Mouse (Mus musculus) CD4-positive, CD25-positive, alpha-beta regulatory T cell, adult 2 months (primary cell): ENCODE results near the gene Skiv2l.
"Not testable (repeated sequence)": the region's sequence is repeated elsewhere in the genome, so short reads cannot be mapped to it uniquely, and the experiment has no call there.

Source experiments
- DNase-seq: peaks from one replicate; pipeline ENCODE4 v3.0.0-alpha.2; 2012; ENCODE audit warnings: low read depth, low spot score

Gene Skiv2l

DNA sequence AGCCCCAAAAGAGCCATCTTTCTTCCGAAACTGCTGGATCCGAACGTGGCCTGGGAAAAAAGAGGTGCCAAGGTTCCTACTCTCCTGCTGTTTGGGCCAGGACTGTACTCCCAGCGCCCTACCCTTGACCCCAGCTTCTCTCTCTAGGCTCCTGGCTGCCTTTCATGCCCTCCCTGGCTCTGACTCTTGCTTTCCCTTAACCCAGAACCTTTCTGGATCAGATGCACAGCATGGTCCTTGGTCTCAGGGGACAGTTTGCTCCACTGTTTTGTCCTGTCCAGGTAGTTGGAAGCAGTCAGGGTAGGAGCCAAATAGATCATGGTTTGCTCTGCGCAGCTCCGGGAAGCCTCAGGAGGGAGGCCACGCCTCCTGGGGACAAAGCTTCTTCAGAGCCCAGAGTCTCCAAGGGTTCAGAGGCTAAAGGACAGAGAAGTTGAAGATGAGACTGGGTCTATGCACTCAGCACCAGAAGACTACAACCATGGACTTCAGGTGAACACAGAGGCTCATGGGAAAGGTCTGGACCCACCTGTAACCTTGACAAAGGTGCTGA, 35.1 kb downstream of the Skiv2l start:
- no peak for DNase-seq

DNA sequence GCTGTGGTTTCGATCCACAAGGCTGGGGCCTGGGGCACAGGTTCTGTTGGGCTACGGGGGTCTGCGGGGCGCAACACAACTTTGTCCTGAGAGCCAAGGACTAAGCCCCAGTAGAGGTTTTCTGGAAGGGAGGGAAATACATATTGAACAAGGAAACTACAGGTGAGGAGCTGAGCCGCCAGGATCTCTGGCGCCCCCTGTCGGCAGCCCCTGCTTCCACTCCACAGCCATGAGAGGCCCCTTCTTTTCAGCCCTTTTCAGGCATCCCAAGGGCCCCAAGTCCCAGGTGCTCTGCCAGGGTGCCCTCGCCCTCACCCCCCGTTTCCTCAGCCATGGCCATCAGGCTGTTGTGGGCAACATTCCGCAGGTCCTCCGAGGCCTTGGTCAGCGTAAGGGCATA, 36.3 kb downstream of the Skiv2l start:
- peak; percentile 66 for DNase-seq

- no peak for DNase-seq
Observed at GRCm38 (mm10) chr17:34811275-34811674, 38.7 kb downstream of the Skiv2l start.

DNA sequence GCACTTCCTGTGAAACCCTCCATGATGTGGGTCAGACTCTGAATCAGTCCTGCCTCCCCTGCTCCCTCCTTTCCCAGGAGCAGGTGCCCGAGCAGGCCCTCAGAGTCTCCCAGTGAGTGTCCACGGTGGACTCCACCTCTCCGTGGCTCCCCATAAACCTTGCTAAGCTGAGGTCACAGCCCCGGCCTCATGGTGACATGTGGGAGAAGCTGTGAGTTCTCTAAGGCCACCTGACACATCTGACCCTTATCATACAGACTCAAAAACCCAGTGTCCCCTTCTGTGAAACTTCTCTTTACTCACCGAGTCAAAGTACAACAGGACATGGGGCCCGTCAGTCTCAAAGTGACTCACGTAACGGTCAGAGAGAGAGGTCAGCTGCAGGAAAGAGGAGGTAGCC, 39.2 kb downstream of the Skiv2l start:
- DNase-seq, result not testable (repeated sequence)

DNA sequence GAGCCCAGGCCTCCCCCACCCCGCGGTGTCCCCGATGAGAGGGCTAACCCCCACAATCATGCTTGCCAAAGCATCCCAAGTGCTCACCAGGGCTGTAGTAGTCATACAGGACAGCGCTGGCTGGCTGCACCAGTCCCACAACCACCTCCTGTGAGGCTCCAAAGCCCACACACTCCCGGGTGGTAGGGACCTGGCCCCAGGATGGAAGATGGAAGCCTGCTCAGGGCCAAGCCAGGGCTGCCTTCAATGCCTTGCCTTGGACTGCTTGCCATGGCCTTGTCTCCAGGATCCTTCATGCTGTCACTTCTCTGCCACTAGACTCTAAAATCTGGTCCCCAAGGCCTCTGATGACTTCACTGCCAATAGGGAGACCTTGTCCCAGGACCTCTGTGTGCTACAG, 39.6 kb downstream of the Skiv2l start:
- not testable (repeated sequence) for DNase-seq

GRCm38 (mm10) chr17:34808599-34809205, 41.3 kb downstream of the Skiv2l start:
- DNase-seq, result no peak

GRCm38 (mm10) chr17:34807176-34807575, 42.8 kb downstream of the Skiv2l start:
- DNase-seq, result no peak

DNA sequence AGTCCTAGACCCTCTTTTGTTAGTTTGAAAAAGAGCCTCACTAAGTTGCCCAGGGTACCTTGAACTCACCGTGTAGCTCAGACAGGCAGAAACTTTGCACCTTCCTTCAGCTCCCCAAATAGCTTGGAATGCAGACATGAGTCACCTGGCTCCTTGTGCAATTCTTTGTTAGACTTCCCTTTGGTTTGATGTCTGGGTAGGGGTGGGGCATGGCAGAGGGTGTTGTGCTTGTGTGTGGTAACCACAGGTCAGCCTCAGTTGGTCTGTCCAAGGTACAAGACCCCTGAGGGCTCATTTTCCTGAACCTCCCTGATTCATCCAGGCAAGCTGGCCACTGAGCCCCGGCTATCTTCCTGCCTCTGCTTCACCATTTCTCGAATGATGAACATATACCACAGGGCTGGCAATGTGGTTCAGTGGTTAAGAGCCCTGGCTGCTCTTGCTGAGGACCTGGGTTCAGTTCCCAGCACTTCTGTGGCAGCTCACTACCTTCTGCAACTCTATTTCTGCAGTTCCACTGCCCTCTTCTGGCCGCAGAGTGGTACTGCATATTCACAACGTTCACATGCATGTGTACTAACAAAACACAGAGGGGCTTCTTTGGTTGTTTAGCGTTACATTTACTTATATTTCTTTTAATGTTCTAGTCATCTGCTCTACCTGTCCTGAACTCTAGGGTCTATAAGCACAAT, 45.0 kb downstream of the Skiv2l start:
- DNase-seq, result peak; percentile 37

DNA sequence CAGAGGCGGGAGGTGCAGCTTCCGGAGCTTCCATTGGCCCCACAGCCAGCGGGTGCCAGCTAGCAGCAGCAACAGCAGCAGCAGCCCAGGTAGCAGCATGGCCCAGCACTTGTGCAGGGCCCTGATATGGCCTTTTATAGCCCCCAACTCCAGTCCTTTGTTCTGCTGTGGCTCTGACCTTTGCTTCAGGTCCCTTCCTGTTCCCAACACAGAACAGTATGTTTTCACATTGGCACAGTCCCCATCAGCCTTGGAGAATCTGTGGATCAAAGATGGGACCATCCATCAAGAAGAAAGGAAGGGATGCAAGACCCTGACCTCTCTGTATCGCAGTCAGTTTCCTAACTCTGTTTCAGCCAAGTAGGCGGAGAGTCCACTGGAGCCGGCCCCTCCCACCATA, 45.7 kb downstream of the Skiv2l start, which contains the start of gene Cyp21a1:
Gene Cyp21a1 (minus strand): TSS at position 261 of the 400 bp plus-strand sequence.
- not testable (repeated sequence) for DNase-seq

DNA sequence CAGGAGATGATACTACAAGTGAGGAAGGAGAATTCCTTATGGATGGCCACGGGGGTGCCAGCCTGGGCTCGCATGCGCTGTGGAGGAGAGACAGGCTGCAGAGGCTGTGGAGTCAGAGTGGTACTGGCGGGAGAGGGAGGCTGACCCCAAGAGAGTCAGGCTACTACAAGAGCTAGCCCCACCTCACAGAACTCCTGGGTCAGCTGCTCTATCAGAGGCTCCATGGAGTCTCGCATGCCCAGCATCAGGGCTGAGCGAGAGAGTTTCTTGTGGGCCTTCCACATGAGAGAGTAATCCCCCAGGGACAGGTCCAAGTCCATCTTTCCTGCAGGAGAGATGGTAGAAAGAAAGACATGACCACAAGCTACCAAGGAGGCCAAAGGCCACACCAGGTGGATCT, 46.6 kb downstream of the Skiv2l start:
- DNase-seq, result not testable (repeated sequence)

DNA sequence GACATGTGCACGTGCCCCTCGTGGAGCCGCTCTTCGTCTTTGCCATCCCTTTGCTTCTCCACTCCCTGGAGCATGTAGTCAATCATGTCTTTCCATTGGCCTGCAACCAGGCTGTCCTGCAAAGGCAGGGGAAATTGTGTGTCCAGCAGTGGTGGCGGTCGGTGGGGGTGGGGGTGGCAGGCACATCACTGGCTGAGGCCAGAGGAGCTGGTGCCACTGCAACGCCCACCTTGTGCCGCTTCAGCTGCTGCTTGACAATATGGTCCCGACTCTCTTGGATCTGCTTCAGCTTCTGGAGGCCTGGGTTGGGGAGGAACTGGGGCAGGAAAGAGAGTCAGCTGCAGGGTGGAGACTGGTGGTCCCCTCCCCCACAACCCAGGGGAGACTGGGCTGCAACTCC, 47.3 kb downstream of the Skiv2l start:
- not testable (repeated sequence) for DNase-seq

GRCm38 (mm10) chr17:34800781-34801305, 49.2 kb downstream of the Skiv2l start:
- DNase-seq, result not testable (repeated sequence)

DNA sequence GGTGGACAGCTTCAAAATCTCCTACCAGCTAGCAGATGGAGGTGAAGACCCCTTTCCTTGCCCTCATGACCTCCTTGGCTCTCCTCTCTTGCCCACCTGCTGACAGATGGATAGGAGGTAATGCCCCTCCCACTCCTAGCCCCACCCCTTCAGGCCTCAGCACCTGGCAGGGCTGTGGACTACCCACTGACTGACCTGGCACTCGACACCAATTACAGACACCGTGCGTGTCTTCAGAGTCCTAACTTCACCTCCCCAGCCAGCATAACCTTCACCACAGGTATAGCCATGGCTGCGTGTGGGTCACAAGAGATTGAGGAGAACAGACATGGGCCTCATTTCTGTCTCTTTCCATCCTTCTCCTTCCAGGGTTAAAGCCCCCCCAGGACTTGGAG, 50.5 kb downstream of the Skiv2l start:
- no peak for DNase-seq

DNA sequence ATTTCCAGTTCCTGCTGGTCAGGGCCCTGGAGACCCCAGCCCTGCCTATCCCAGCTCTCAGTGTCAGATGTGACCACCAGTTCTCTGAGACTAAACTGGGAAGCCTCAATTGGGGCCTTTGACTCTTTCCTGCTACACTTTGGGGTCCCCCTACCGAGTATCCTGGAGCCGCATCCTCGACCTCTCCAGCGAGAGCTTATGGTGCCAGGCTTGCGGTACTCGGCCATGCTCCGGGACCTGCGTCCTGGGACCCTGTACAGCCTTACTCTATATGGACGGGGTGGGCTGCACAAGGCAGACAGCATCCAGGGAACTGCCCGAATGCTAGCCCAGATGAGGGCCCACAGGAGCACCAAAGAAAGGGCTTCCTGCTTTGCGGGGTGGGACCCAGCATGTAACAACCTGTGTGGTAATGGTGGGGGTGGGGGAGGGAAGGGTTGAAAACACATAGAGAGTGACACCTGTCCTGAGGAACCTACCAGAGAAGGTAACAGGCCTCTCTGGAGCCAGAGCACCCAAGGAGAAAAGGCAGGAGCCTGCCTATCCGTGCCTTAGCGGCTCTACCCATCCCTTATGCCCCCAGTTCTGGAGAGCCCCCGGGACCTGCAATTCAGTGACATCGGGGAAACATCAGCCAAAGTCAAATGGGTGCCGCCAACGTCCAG, 51.0 kb downstream of the Skiv2l start:
- no peak for DNase-seq

GRCm38 (mm10) chr17:34798071-34798470, 51.9 kb downstream of the Skiv2l start:
- DNase-seq, result not testable (repeated sequence)

DNA sequence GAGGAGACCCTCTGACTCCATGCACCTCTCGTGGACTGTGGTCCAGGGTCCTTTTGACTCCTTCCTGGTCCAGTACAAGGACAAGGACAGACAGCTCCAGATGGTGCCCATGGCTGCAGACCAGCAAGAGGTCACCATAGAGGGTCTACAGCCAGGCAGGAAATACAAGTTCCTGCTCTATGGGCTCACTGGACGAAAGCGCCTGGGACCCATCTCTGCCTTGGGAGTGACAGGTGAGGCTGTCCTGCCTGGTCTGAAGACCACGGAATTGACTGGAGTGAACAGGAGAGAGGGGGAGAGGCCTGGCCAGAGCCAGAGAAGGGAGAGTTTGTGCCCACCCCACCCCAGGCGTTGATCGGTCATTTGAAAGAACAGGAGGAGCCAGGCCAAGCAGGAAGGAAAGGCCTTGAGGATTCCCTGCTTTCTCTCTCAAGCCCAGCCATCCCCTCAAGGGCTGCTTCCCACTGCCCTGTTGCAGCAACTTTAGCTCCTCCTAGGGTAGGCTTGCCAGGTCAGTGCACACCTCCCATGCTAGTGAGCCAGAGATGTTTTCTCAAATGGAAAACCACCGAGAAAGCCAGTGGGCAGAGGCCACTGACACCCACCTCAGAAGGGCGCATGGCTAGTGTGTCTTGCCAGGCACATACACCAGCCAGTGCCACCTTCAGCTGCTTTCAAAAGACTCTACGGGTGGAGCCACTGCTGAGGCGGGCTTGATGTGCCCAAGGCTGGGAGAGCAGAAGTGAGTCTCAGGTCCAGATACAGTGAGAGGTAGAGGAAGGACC, 52.6 kb downstream of the Skiv2l start:
- DNase-seq, result not testable (repeated sequence)

DNA sequence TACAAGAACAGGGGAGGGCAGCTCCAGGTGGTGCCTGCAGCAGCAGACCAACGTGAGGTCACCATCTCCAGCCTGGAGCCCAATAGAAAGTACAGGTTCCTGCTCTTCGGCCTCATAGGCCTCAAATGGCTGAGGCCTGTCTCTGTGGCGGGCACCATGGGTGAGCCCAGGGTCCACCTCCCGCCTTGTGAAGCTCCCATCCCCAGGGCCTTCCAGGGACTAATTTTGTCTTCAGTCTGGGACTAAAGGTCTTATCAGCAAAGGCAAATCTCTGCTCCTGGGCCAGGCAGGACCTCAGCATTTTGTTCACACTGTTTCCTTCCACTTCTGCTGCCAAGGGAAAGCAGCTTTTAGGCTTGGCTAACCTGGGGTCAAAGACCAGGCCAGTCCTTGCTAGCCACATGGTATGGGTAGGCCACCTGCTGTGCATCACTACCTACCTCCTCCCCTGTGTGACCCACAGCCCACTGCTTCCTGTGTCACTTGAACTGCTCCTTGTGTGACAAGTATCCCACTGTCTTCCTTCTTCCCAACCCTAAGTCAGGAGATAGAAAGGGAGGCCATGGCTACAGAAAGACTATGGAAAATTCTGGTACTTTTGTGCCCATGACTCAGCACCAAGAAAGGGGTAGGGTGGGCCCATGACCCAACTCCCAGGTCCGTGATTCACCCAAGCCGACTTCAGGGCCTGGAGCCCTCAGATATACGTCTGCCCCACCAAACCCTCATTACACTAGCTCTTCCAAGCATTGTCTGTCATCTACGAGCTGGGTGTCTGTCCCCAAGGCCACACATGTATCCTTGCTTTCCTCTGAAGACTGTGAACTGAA, 53.5 kb downstream of the Skiv2l start:
- DNase-seq, result no peak

DNA sequence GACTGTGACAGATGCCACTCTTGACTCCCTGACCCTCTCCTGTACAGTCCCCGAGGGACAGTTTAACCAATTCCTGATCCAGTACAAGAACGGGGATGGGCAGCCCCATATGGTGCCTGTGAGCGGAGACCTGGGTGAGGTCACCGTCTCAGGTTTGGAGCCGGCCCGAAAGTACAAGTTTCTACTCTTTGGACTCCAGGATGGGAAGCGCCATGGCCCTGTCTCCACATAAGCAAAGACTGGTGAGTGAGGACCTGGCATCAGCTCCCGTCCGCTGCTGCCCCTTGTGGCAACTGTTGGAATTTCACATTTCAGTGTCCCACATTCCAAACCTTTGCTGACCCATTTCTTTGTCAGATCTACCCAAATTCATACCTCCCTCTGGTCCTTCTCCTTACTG, 54.4 kb downstream of the Skiv2l start:
- peak; percentile 51 for DNase-seq

- DNase-seq, result no peak
Observed at GRCm38 (mm10) chr17:34795016-34795415, 55.0 kb downstream of the Skiv2l start.
